Mouse (Mus musculus): ENCODE data around the gene Nuak2.
"Not testable (repeated sequence)": the region's sequence is repeated elsewhere in the genome, so short reads cannot be mapped to it uniquely, and the experiment has no call there.

Gene Nuak2

DNA sequence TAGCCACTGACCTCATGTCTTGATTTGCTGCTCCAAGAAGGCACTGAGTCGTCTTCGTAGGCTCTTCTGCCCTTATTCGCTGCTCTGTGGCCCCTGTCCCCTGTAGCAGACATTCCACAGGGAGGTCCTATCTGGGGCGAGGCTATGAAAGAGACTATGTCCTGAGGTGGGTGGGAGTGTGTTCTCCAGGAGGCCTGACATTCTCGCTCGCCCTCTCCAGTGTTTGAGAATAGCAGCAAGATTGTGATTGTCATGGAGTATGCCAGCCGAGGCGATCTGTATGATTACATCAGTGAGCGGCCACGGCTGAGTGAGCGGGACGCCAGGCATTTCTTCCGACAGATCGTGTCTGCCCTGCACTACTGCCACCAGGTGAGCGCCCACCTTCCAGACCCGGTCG is 11.6 kb downstream of the Nuak2 start:
- DNase-seq (ENCODE audit: extremely low read depth, low read depth) = no peak

DNA sequence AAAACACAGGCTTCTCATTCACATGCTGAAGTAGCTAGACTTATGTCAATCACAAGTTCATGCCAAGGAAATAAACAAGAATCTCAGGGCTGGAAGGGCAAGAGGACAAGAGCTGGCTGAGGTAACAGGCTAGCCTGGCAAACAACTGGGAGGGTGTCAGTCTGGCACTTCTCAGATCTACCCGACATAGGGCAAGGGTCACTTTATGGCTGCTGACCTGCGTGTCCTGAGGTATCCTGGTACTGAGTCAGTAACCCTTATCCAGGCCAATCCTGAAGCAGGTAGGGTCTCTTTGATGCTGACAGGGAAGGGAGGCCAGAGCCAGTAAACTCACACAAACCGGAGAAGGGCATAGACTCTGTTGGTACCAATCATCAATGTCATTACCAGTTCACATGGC is 12.6 kb downstream of the Nuak2 start:
- no peak for DNase-seq (ENCODE audit: extremely low read depth, low read depth)

DNA sequence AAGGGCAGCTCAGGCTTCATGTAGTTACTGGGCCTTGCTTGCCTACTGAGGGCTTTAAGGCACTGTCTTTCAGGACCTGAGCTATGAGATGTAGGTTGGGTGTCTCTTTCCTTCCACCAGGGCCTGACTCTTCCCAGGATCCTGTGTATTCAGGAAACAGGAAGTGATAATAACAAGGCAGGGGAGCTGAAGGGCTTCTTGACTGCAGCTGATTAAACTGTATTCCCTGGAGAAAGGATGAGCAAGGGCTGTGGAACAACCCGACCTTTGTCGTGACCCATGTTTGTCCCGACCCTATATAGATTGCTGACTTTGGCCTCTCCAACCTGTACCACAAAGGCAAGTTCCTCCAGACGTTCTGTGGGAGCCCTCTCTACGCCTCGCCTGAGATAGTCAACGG is 13.7 kb downstream of the Nuak2 start:
- no peak for DNase-seq (ENCODE audit: extremely low read depth, low read depth)

DNA sequence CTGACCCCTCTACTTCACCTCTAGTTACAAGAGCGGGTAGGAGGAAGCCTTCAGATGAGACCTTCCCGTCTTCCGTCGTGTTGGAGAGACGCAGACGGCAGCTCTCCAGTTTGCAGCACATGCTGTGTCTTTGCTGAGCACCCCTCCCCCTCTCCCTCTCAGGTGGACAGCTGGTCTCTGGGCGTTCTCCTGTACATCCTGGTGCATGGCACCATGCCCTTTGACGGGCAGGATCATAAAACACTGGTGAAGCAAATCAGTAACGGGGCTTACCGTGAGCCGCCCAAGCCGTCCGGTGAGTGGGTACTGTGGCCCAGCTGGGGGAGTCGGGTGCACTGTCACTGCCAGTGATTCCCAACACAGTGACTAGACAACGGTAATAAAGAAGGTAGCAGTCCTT is 14.5 kb downstream of the Nuak2 start:
- DNase-seq (ENCODE audit: extremely low read depth, low read depth) = no peak

DNA sequence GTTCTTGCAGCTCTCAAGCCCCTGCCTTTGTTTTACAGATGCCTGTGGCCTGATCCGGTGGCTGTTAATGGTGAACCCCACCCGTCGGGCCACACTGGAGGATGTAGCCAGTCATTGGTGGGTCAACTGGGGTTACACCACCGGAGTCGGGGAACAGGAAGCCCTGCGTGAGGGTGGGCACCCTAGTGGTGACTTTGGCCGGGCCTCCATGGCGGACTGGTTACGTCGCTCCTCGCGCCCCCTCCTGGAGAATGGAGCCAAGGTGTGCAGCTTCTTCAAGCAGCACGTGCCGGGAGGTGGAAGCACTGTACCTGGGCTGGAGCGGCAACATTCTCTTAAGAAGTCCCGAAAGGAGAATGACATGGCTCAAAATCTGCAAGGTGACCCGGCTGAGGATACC is 15.4 kb downstream of the Nuak2 start:
- DNase-seq (ENCODE audit: extremely low read depth, low read depth) = no peak

DNA sequence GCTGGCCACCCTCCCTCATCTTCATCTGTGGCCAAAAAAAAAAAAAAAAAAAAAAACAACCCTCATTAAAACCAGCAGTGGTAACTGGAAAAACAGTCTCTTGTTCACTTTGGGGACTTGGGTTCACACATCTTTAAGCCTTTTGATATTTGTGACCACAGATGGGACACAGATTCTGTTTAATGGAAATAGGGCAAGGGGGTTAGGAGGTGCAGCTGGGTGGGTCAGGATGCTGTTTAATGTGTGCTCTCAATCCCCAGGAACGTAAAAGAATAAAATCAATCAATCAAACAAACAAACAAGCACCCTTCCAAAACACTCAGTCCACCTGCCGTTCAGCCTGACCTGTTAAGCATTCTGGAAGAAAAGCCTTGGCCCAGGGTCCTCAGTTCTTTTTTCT is 17.3 kb downstream of the Nuak2 start:
- DNase-seq (ENCODE audit: extremely low read depth, low read depth) = no peak

DNA sequence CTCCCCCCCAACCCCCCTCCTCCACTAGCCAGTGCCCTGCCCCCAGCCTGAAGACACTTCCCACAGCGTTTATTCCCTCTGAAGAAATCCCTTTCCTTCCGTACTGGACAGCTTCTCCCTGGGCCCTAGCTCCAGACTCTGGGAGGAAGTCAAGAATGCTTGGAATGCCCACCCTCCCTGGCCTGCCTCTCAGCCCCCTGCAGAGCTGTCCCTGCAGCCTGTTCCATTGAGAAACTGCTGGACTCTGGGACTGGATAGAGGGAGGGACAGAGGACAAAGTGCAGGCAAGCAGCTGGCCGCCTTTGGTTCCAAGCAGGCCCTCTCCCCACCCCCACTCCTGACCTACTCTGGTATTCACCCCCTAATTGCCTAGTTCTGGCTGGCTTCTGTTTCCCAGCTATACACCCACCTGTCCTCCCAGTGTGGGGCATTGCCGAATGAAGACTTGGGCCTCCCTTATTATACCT is 17.8 kb downstream of the Nuak2 start:
- no peak for DNase-seq (ENCODE audit: extremely low read depth, low read depth)

DNA sequence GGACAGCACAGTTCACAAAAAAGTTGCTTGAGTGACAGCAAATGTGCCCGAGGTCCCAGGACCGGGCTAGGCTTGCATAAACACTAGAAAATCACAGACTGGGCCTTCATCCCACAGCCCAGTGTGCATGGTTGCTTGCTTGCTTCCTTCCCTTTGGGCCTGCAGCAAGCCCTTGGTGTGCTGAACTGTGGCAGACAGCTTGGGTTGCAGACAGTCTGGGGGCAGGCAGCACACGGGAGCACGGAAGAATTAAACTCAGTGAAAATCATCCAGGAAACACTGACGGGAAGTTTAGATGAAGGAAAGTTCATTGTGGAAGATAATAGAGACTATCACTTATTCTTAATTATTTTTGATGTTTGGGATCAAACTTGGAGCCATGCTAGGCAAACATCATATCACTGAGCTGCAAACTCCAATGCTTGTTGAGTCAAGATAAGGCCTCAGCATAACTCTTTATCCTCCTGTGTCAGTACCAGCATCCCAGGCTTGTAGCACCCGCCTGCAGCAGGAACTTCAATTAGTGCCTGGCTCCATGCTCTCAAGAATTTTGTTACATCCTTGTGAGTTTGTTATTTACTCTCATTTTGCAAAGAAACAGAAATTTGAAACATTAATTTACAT is 18.4 kb downstream of the Nuak2 start:
- no peak for DNase-seq (ENCODE audit: extremely low read depth, low read depth)

DNA sequence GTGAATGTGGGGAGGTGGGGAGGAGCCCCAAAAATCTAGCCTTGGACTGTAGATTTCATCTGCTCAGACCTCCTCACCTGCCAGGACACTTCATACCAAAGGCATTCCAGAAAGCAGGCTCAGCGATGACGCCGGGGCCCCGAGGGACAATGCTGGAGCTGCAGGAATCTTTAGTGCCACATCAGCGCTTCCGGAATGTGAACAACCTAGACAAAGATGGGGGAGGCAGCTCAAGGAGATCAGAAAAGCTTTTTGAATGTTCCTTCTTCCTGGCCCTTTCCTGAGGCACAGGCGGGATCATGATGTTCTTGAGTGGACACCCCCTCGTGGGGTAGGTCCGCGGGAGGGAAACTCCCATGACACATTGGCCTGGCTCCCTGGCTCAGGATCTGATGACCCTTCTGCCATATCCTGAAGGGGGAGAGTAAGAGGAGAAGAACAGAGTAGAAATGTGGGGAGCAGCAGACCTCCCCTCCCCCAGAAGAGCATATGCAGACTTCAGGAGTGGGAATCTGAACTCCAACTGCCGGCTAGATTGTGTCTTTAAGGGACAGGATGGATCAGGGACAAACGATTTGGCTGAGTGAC is 19.5 kb downstream of the Nuak2 start:
- no peak for DNase-seq (ENCODE audit: extremely low read depth, low read depth)

DNA sequence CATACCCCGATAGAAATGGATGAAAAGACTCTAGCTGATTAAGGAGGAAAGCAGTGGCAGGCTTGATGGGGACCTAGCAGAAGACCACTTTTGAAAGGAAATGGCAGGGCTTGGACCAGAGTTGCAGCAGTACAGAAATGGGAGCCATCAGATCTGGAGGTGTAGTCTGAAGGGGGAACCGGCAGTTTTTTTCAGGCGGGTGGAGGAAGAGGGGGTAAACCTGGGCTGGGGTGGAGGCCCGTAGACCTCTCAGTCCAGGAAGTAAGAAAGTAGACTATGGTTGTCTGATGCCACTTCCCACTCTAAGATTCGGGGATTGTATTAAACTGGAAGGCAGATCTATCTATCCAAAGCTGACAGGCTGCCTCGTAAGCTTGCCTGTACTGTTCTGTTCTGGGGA is 21.0 kb downstream of the Nuak2 start:
- DNase-seq (ENCODE audit: extremely low read depth, low read depth) = no peak

DNA sequence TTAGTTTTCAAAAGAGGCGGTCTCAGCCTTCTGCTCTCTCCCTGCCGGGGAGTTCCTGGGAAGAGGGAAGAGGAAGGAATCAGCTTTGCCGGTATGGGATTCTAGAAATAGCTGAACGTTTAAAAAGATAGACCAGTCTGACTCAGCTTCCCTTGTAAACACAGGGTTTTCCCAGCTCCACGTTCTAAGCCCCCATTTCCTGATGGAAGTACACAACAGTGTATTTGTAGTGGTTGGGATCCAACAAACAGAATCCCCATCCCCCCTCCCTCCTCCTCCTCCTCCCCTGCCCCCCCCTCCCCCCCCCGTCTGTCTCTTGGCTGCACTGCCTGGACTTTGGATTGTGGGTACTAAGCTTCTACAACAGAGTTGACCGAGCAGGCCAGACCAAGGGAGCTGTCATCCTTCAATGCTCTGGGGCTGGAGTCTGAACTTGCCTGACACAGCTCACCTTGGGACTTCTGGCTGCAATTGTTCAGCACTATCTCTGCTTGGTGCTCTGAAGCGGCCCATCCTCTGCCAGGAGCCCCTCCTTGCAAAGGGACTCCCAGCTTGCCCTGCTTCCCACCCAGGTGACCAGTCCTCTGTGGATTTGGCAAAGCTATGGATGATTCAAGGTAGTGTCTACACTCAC is 22.2 kb downstream of the Nuak2 start:
- DNase-seq (ENCODE audit: extremely low read depth, low read depth) = no peak

DNA sequence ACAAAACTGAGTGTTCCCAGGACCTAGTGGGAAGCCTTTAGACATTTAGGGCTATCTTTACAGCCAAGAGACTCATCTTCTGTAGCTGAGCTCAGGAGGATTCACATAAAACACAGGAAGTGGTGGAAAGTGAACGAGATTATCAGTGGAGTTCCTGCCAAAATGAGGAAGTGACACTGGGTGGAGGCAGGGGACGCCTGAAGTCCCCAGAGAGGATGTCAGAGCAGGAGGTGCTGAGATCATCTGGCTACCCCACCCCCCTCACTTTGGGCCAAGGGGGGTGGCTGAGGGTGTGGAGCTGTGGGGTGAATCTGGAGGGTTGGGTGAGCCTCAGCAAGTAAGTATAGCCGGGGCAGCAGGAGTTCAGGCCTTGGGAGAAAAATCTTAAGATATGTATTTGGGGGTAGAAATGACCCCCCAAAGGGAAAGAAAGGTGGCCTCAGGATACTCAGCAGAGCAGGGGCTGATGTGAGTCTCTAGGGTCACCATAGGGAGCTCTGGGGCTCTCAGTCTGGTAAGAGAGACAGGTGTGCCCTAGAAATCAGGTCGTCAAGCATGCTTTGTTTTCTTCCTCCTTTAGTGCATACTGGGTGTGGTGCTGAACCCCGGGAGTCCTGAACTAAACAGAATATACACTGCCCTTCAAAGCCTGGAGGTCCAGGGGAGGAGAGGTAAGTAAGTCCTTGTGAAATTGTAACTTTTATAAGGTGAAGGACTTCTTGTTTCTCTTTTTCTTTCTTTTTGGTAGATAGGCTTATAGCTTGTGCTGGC is 26.0 kb downstream of the Nuak2 start:
- peak; percentile 99 for DNase-seq (ENCODE audit: extremely low read depth, low read depth)

DNA sequence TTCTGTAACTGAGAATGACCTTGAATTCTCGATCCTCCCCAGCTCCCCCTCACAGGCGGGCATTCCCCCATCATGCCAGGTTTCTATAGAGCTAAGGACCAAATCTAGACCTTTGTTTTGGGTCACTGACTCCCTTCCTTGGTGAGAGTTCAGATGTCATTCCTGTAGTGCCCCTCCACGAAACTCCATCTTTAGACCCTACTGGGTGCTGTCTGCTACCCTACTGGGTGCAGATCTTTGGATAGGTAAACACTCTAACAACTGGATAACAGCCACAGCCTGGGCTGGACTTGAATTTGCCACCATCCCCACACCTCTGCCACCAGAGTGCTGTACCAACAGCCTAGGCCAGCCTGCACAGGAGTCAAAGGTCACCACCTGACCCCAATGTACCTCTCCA is 26.6 kb downstream of the Nuak2 start:
- DNase-seq (ENCODE audit: extremely low read depth, low read depth) = no peak

DNA sequence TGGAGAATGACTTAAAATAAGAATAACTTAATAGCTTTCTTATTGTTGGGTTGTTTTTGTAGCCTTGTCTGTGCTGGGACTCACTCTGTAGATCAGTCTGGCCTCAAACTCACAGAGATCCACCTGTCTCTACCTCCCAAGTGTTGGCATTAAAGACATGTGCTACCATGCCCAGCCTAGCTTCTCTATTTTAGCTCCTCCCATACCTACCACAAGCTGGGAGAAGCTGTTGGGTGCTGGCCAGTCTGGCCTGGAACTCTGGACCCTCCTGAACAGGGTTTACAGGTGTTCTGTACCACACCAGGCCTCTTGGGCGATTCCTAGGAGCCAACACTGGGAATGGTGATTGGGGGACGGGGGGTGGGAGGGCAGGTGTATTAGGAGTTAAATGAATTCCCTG is 27.3 kb downstream of the Nuak2 start:
- no peak for DNase-seq (ENCODE audit: extremely low read depth, low read depth)

DNA sequence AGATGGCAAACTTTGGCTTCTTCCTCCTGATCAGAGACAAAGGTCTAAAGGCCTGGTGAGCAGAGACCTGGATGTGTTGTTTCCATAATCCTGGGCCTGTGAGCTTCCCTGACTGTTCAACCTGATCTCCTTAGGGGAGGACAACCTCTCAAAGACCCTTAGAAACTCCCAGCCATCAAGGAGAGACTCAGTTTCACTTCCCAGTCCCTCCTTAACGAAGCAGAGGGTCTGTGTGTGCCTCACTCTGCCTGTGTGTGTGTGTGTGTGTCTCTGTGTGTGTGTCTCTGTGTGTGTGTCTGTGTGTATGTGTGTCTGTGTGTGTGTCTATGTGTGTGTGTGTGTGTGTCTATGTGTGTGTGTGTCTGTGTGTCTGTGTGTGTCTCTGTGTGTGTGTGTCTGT is 27.7 kb downstream of the Nuak2 start:
- no peak for DNase-seq (ENCODE audit: extremely low read depth, low read depth)

DNA sequence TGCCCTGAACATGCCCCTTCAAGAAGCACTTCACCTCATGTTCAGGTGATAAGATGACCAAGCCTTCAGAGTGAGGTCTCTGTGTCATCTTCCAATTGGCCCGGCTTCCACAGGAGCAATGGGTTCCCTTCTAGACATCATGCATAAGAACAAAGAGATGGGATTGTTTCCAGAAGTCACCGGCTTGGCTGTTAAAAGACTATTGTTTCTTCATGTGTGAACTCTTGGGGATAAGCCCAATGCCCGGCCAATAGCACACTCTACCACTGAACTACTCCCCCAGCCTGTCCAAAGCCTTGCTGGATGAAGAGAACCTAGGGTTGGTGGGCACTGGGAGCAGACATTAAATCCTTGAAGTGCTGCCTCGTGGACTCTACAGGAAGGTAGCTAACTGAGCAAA is 29.6 kb downstream of the Nuak2 start:
- DNase-seq (ENCODE audit: extremely low read depth, low read depth) = no peak

DNA sequence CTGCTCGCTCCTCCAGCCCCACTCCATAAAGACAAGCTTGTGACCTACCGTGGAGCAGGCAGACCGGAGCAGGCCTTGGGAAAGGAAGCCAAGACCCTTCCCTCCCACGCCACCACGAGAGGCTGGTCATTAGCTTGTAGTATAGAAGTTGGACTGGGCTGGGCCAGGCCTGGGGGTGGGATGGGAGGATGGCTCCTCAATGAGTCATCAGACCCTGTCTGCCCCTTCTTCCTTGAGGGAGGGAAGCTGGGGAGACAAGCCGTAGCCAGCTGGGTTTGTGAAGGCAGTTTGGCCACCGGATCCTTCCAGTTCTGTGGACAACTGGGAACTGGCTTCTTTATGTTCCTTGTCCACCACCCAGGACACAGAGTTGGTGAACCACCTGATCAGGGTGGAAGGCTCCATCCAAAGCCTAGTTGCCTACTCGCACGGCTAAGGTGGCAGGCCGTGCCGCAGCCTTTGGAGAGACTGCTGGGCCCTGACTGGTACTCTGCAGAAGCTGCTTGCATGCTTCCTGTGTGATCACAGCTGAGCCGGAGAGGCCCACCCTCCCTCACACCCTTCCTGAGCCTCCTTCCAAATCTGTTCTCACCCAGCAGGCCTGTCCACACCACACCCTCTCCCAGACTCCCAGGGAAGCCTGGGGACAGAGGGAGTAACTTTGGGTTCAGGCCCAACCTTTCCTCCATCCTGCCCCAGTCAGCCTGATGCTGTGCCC is 30.4 kb downstream of the Nuak2 start:
- no peak for DNase-seq (ENCODE audit: extremely low read depth, low read depth)

DNA sequence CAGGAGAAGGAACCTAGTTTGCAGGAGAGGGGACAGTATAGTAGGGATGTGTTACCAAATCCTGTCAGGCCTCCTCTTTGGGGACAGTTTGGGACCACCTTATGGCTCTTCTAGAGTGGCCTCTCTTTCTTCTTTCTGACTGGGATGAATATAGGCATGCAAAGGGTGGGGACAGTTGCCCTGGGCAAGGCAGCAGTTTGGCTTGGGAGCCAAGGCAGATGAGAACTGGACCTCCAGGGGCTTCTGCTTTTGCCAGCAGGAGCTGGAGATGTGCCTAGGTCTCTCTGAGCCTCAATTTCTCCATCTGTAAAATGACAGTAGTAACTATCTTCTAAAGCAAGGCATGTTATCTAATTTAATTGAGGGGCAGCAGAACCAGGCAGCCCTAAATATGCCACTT is 31.0 kb downstream of the Nuak2 start:
- DNase-seq (ENCODE audit: extremely low read depth, low read depth) = no peak

DNA sequence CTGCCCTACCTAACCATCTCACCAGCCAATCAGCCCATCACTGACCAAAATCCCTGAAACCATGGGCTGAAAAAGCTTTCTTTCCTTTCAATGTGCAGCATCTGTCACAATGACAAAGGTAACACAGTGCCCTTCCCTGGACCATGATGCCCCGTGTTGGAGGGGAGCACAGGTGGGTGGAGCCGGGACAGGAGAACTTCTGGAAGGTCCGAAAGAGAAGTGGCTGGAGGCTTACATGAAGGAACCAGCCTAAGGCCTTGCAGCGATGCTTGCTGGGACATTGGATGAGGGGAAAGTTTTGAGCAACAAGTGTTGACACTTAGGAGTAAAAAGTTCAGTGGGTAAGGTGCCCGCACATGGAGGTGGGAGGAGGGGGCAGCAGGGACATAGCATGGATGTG is 32.5 kb downstream of the Nuak2 start:
- DNase-seq (ENCODE audit: extremely low read depth, low read depth) = no peak

DNA sequence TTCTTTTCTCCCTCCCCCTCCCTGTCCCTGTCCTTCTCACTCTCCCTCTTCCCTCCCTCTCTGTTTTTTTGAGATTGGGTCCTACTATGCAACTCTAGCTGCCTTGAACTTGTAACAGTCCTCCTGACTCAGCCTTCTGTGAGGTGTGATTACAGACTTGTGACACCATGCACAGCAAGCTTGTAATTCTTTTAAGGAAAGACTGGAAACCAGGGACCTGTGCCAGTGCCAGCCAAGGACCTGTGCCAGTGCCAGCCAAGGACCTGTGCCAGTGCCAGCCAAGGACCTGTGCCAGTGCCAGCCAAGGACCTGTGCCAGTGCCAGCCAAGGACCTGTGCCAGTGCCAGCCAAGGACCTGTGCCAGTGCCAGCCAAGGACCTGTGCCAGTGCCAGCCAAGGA is 33.1 kb downstream of the Nuak2 start:
- DNase-seq (ENCODE audit: extremely low read depth, low read depth) = not testable (repeated sequence)

DNA sequence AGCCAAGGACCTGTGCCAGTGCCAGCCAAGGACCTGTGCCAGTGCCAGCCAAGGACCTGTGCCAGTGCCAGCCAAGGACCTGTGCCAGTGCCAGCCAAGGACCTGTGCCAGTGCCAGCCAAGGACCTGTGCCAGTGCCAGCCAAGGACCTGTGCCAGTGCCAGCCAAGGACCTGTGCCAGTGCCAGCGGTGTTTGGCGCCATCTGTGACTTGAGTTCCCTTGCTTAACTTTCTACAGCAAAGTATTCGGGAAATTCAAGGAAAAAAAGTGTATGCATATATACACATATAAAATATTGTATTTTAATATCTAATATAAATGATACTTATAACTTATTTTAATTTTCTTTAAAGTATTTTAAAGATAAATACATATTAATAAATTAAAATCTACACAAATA is 33.7 kb downstream of the Nuak2 start:
- not testable (repeated sequence) for DNase-seq (ENCODE audit: extremely low read depth, low read depth)

DNA sequence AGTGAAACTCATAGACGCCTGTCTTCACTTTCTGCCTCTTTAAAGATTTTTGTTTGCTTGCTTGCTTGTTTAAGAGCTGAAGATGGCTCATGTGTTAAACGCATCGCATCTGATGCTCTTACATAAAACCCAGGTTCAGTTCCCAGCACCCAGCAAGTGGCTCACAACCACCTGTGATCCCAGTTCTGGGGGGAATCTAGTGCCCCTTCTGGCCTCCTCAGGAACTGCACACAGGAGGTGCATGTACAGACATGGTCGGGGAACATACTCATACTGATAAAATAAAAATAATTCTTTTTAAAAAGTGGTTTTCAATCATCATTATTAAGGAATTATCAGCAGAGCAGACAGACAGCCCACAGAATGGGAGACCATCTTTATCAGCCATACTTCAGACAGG is 35.1 kb downstream of the Nuak2 start:
- no peak for DNase-seq (ENCODE audit: extremely low read depth, low read depth)
